Mouse (Mus musculus): ENCODE measurements around the gene A030003K21Rik. TPM values are rescaled to one million over a fixed set of nuclear protein-coding genes. Genes with fewer than 3 reads are reported as not detected.

A030003K21Rik gene
- total RNA-seq (2023), result not detected

DNA sequence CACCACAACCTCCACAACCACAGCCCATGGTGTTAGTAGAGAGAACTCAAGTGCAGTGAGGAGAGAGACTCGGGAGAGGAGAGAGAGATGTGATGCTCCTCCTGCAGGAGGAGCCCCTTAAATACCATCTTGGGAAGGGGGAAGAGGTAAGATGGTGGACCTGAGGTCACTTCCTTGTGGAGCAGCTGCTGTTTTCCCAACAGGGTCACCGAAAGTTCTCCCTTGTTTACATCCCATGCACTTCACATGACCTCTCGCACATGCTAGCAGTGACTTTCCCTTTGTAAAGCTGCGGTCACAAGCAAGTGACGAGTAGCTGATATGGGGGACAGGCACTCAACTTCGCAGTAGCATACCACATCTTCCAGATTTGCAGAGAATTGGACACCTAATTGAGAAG is at the start of gene A030003K21Rik:
A030003K21Rik (minus strand) TSS at position 94 of the 400 bp plus-strand sequence.

DNA sequence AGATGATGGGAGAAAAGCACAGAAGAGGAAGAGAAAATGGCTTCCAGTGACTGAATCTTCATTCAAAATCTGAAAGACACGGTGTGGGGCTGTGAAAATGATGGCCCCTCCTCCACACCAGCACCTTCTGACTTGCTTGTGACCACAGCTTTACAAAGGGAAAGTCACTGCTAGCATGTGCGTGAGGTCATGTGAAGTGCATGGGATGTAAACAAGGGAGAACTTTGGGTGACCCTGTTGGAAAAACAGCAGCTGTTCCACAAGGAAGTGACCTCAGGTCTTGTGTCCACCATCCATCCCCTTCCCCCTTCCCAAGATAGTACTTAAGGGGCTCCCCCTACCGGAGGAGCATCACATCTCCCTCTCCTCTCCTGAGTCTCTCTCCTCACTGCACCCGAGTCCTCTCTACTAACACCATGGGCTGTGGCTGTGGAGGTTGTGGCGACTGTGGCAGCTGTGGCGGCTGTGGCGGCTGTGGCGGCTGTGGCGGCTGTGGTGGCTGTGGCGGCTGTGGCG is 16.7 kb upstream of the A030003K21Rik start, which contains the start of gene Gm47955:
Gm47955 (plus strand) TSS at position 417 of the 516 bp plus-strand sequence.

DNA sequence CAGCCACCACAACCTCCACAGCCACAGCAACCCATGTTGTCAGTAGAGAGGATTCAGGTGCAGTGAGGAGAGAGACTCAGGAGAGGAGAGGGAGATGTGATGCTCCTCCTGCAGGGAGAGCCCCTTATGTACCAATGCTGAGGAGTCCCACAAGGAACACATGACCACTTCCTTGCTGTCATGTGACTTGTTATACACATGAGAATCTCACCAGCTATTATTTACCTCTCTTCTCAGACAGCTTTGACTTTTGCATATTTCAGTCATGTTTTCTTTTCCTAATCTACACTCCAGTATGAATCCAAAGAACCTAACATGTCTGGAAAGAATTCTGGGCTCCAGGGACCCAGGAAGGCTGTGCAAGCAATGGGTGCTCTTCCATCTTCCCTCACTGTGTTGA is 12.7 kb upstream of the A030003K21Rik start, which contains the start of gene Gm7544:
Gm7544 (minus strand) TSS at position 101 of the 400 bp plus-strand sequence.

DNA sequence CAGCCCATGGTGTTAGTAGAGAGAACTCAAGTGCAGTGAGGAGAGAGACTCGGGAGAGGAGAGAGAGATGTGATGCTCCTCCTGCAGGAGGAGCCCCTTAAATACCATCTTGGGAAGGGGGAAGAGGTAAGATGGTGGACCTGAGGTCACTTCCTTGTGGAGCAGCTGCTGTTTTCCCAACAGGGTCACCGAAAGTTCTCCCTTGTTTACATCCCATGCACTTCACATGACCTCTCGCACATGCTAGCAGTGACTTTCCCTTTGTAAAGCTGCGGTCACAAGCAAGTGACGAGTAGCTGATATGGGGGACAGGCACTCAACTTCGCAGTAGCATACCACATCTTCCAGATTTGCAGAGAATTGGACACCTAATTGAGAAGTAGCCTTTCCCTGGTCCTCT is 11.9 kb downstream of the A030003K21Rik start, which contains the start of gene Gm6217:
Gm6217 (minus strand) TSS at position 74 of the 400 bp plus-strand sequence.

DNA sequence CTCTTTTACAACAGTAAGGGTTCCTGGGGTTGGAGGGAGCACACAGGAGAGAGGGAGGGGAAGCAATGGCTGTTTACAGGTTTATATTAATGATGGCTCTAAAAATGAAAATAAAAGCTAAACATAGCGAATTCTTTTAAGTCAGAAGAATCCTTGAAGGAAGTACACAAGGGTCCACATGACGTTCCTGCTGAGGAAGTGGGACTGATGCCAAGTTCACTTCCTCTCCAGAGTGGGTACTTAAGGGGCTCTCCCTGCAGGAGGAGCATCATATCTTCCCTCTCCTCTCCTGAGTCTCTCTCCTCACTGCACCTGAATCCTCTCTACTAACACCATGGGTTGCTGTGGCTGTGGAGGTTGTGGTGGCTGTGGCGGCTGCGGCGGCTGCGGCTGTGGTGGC is 18.5 kb downstream of the A030003K21Rik start, which contains the start of gene A030014E15Rik:
A030014E15Rik (plus strand) TSS at position 268 of the 400 bp plus-strand sequence.

DNA sequence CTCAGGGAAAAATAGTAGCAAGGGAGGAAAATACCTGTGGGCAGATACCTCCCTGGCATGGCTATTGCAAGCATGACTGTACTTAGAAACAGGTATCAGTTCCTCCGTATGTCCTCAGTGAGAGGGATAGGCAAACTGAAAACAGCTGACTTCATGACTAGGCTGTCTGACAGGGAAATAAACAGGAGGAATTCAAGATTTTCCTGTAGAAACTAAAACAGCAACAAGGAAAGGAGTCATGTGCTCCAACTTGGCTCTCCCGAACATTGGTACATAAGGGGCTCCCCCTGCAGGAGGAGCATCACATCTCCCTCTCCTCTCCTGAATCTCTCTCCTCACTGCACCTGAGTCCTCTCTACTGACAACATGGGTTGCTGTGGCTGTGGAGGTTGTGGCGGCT is 30.2 kb downstream of the A030003K21Rik start, which contains the start of gene A030005L19Rik:
A030005L19Rik (plus strand) TSS at position 301 of the 400 bp plus-strand sequence.

Other genes starting within 250 kb of the A030003K21Rik start
- 100 to 1,000 TPM; 101 to 108 TPM for gene Mff, start 218.5 kb downstream of the A030003K21Rik start, total RNA-seq (2023)
- gene Tm4sf20, start 174.9 kb downstream of the A030003K21Rik start, total RNA-seq (2023), result not detected
- gene Gm47791, start 172.1 kb downstream of the A030003K21Rik start, total RNA-seq (2023), result not detected
- 10 to 100 TPM; 48.0 to 50.7 TPM for gene Agfg1, start 103.9 kb downstream of the A030003K21Rik start, total RNA-seq (2023)
- gene A030005L19Rik, start 30.1 kb downstream of the A030003K21Rik start, total RNA-seq (2023), result not detected
- gene A030014E15Rik, start 18.5 kb downstream of the A030003K21Rik start, total RNA-seq (2023), result not detected
- not detected for gene Gm6217, start 12.0 kb downstream of the A030003K21Rik start, total RNA-seq (2023)
- not detected for gene Gm7544, start 12.6 kb upstream of the A030003K21Rik start, total RNA-seq (2023)
- gene Gm47955, start 16.9 kb upstream of the A030003K21Rik start, total RNA-seq (2023), result not detected
- gene Gm47959, start 57.2 kb upstream of the A030003K21Rik start, total RNA-seq (2023), result not detected
- gene Slc19a3, start 95.1 kb upstream of the A030003K21Rik start, total RNA-seq (2023), result not detected
- not detected for gene Krtap28-10, start 99.1 kb upstream of the A030003K21Rik start, total RNA-seq (2023)
- not detected for gene Gm47969, start 101.5 kb upstream of the A030003K21Rik start, total RNA-seq (2023)
- not detected for gene A030005K14Rik, start 116.0 kb upstream of the A030003K21Rik start, total RNA-seq (2023)
- not detected for gene Krtap28-13, start 117.5 kb upstream of the A030003K21Rik start, total RNA-seq (2023)
- not detected for gene Ccl20, start 173.4 kb upstream of the A030003K21Rik start, total RNA-seq (2023)
- gene Daw1, start 216.4 kb upstream of the A030003K21Rik start, total RNA-seq (2023), result not detected